Mouse (Mus musculus): ENCODE results near the gene Sirt1. TPM values are rescaled to one million over a fixed set of nuclear protein-coding genes. Genes with fewer than 3 reads are reported as not detected.
"Not testable (repeated sequence)": the region's sequence is repeated elsewhere in the genome, so short reads cannot be mapped to it uniquely, and the experiment has no call there.

Gene Sirt1
- total RNA-seq (2014; fragmentation: Nextera tagmentation): 29.8 and 39.3 TPM in 2 replicates
- total RNA-seq (2017): 60.1 and 66.1 TPM in 2 replicates

- ATAC-seq (replicated peaks; ENCODE audit: low FRiP score, low TSS enrichment, poor library complexity, severe bottlenecking): peak; percentile 26
These were observed at the start of gene Sirt1 for GRCm38 (mm10) chr10:63381498-63382280. Gene Sirt1, minus strand, starts transcription at chr10:63381704.

DNA sequence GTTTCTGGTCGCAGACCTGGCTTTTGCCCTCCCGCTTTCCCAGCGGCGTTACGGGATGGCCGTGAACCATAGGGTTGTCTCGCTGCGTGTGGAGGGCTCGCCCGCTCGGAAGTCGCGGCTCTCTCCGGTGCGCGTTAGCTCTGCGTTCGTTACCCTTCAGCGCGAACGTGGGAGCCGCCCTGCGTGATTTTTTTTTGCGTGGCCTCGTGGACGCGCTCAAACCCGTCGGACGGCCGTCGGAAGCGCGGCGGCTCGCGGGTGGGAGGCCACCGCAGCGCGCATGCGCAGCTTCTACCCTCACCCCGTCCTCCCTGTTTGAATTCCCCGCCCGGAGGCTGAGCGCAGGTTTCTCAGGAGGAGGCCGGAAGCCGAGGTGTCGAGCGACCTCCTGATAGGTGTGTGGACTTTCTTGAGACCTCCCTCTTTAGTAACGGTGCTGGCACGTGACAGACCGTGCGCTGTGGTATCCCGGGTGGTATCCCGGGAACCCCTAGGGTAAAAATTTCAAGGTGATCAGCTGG lies 48.3 kb upstream of the Sirt1 start, which contains the start of gene Ctnna3:
Gene Ctnna3 (plus strand): TSS at position 314 of the 521 bp plus-strand sequence.
- peak; percentile 91 for ATAC-seq (replicated peaks; ENCODE audit: low FRiP score, low TSS enrichment, poor library complexity, severe bottlenecking)

- ATAC-seq (replicated peaks; ENCODE audit: low FRiP score, low TSS enrichment, poor library complexity, severe bottlenecking): peak; percentile 83
These were observed 47.9 kb upstream of the Sirt1 start for GRCm38 (mm10) chr10:63429380-63429779.

DNA sequence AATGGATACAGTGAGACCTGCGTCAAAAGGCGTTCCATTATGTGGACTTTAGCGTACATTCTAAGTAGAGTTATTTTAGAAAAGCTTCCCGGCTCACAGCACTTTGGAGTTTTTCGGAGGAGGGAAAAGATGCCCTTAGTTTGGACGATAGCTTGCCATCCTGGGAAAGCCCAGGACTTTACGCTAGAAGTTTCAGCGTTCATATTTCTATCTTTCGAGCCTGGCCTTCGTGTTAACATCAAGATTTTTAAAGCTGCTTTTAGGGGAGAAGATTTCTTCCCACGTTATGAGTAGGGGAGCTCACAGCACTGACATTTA lies 47.5 kb upstream of the Sirt1 start:
- no peak for ATAC-seq (replicated peaks; ENCODE audit: low FRiP score, low TSS enrichment, poor library complexity, severe bottlenecking)

- no peak for ATAC-seq (replicated peaks; ENCODE audit: low FRiP score, low TSS enrichment, poor library complexity, severe bottlenecking)
These were observed 46.9 kb upstream of the Sirt1 start for GRCm38 (mm10) chr10:63428243-63429022.

DNA sequence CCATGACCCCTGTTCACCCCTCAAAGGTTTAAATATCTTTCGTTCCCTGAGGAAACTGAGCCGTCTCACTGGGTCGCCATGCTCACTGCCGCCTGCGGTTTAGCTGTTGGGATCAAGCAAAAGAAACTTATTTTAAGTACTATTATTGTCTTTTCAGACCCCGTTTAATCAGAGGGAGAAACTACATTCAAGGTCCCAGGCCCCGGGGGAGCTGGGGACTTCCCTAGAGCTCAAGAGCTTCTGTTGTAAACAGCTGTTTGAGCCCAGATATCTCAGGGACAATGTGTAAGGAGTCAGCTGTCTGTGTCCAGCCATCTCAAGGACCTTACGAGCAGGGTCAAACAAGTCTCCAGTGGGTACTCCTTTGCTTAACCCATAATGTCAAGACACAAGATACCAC lies 45.6 kb upstream of the Sirt1 start:
- ATAC-seq (replicated peaks; ENCODE audit: low FRiP score, low TSS enrichment, poor library complexity, severe bottlenecking): no peak

DNA sequence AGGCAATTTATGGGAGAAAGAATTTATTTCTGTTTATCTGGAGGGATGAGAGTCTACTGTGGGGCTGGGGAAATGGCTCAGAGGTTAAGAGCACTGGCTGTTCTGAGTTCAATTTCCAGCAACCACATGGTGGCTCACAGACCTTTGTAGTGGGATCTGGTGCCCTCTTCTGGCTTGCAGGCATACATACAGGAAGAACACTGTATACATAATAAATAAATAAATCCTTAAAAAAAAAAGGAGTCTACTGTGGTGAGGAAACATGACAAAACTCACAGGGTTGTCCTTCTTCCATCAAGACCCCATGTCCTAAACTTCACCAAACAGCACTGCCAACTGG lies 42.9 kb upstream of the Sirt1 start:
- no peak for ATAC-seq (replicated peaks; ENCODE audit: low FRiP score, low TSS enrichment, poor library complexity, severe bottlenecking)

DNA sequence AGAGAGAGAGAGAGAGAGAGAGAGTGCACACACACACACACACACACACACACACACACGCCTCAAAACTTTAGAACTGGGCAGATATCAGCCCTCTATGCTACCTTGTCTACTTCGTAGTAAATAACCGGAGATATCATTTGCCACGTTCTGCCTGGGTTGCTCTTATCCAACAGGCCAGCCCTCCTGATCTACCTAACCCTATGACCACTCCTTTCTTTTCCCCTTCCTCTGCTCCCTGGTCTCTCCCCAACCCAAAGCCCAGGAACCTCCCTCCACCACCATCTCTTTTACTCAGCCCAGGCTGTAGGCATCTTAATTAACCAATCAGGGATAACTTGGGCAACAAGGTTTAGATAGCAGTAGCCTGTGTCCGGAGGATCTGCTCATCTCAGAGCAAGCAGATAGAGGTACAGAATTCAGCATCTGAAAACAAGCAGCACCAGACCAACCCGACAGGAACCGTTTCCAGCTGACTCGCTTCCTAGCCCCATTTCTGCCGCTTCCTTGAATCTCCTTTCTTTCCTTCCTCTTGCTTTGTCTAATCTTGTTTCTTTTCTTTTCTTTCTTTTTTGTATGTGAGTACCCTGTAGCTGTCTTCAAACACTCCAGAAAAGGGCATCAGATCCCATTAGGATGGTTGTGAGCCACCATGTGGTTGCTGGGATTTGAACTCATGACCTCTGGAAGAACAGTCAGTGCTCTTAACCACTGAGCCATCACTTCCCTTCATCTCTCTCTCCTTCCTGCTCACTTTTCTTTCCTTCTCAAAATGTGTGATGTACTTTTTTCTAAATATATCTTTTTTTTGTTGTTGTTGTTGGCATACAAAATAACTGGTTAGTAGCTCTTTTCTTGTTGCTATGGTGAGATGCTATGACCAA lies 42.3 kb upstream of the Sirt1 start:
- peak; percentile 66 for ATAC-seq (replicated peaks; ENCODE audit: low FRiP score, low TSS enrichment, poor library complexity, severe bottlenecking)

- ATAC-seq (replicated peaks; ENCODE audit: low FRiP score, low TSS enrichment, poor library complexity, severe bottlenecking): no peak
These were observed 41.2 kb upstream of the Sirt1 start for GRCm38 (mm10) chr10:63422736-63422992.

DNA sequence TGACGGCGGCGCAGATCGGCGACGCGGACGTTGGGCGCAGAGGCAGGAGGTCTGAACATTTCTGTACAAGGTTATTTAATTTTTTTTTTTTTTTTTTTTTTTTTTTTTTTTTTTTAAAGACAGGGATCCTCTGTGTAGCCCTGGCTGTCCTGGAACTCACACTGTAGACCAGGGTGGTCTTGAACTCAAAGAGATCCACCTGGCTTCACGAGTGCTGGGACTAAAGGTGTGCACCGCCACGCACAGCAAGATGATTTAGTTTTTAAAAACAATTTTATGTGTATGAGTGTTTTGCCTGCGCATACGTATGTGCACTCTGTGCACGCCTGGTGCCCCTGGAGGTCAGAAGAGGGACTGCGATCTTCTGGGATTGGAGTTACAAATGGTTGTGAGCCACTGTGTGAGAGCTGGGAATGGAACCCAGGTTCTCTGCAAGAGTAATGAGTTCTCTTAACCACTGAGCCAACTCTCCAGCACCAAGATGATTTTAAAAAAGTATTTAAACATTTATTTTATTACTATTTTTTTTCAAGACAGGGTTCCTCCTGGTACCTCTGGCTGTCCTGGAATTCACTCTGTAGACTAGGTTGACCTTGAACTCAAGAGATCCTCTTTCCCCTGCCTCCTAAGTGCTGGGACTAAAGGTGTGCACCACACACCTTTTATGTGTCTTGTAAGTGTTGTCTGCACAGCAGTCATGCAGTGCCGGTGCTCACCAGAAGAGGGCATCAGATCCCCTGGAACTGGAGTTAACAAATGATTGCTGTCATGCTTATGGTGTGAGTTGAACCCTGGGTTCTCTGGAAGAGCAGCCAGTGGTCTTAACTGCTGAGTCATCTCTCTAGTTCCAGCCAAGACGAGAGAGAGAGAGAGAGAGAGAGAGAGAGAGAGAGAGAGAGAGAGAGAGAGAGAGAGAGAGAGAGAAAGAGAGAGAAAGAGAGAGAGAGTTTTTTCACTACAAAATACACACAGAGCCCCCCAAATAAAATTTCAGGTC lies 40.5 kb upstream of the Sirt1 start, which contains the start of gene Gm7075:
Gene Gm7075 (minus strand): TSS at position 51 of the 997 bp plus-strand sequence.
- peak; percentile 61 for ATAC-seq (replicated peaks; ENCODE audit: low FRiP score, low TSS enrichment, poor library complexity, severe bottlenecking)

GRCm38 (mm10) chr10:63417061-63417460 lies 35.6 kb upstream of the Sirt1 start:
- ATAC-seq (replicated peaks; ENCODE audit: low FRiP score, low TSS enrichment, poor library complexity, severe bottlenecking): no peak

DNA sequence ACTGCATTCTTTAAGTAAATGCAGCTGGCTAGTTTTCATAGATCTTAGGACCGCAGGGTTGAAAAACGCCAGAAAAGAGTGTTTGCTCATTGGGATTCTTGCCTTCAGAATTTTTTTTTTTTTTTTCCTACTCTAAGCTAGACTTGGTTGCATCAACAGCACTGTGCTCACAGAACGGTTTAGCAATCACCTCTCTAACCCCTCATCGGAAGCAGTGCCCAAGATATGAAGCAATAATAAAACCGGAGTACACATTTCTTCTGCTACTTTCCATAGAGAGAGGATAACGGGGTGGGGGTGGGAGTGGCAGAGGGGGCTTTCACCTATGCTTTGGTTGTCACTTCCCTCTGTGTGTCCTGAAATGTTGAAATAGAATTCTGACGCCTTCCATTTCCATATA lies 34.3 kb upstream of the Sirt1 start:
- no peak for ATAC-seq (replicated peaks; ENCODE audit: low FRiP score, low TSS enrichment, poor library complexity, severe bottlenecking)

- no peak for ATAC-seq (replicated peaks; ENCODE audit: low FRiP score, low TSS enrichment, poor library complexity, severe bottlenecking)
These were observed 33.8 kb upstream of the Sirt1 start for GRCm38 (mm10) chr10:63415287-63415686.

GRCm38 (mm10) chr10:63412756-63413155 lies 31.3 kb upstream of the Sirt1 start:
- no peak for ATAC-seq (replicated peaks; ENCODE audit: low FRiP score, low TSS enrichment, poor library complexity, severe bottlenecking)

DNA sequence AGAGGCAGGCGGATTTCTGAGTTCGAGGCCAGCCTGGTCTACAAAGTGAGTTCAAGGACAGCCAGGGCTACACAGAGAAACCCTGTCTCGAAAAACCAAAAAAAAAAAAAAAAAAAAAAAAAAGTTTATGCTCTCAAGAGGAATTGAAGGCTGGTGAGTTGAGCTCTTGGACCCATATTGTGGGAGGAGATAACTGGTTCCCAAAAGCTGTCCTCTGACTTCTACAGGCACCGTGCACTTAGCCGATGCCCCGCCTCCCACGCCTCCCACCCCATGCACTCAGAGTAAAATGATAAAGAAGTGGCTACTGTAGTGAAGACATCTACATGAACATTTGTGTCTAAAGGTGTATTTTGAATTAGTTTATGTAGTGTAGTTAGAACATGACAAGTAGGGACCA lies 30.2 kb upstream of the Sirt1 start:
- ATAC-seq (replicated peaks; ENCODE audit: low FRiP score, low TSS enrichment, poor library complexity, severe bottlenecking): not testable (repeated sequence)

GRCm38 (mm10) chr10:63410162-63410956 lies 28.9 kb upstream of the Sirt1 start:
- no peak for ATAC-seq (replicated peaks; ENCODE audit: low FRiP score, low TSS enrichment, poor library complexity, severe bottlenecking)

GRCm38 (mm10) chr10:63403636-63404035 lies 22.1 kb upstream of the Sirt1 start:
- ATAC-seq (replicated peaks; ENCODE audit: low FRiP score, low TSS enrichment, poor library complexity, severe bottlenecking): no peak

All from megakaryocyte-erythroid progenitor cell, adult 5-6 weeks (primary cell).